Mouse (Mus musculus) embryonic facial prominence, embryonic 15.5 days (tissue): ENCODE measurements around the gene Ampd1. TPM values are rescaled to one million over a fixed set of nuclear protein-coding genes. Genes with fewer than 3 reads are reported as not detected.

ENCODE experiments used
- ATAC-seq: fragments of 200-750 bp; cut with Nextera tagmentation; 2 replicates; pipeline ENCODE4 v1.8.0; 2017; ENCODE audit warnings: low read depth, moderate TSS enrichment; ENCODE audit not compliant: insufficient number of reproducible peaks, low FRiP score, low TSS enrichment
- H3K27ac ChIP-seq: fragments of 300-500 bp; sonication (generic); replicated peaks from 2 replicates; pipeline ENCODE4 v1.5.1; 2015; ENCODE audit warnings: mild to moderate bottlenecking, inconsistent platforms
- H3K27me3 ChIP-seq: fragments of 300-500 bp; sonication (generic); 2 replicates; pipeline ENCODE4 v1.6.1; 2015; ENCODE audit warnings: inconsistent platforms
- H3K36me3 ChIP-seq: fragments of 300-500 bp; sonication (generic); 2 replicates; pipeline ENCODE4 v1.6.1; 2015; ENCODE audit warnings: mild to moderate bottlenecking, inconsistent platforms
- H3K4me1 ChIP-seq: fragments of 300-500 bp; sonication (generic); 2 replicates; pipeline ENCODE4 v1.6.1; 2015; ENCODE audit warnings: inconsistent platforms
- H3K4me2 ChIP-seq: fragments of 300-500 bp; sonication (generic); replicated peaks from 2 replicates; pipeline ENCODE4 v1.6.1; 2015; ENCODE audit warnings: mild to moderate bottlenecking, inconsistent platforms
- H3K4me3 ChIP-seq: fragments of 300-500 bp; sonication (generic); replicated peaks from 2 replicates; pipeline ENCODE4 v1.5.1; 2015; ENCODE audit warnings: mild to moderate bottlenecking, inconsistent platforms
- H3K9ac ChIP-seq: fragments of 300-500 bp; sonication (generic); 2 replicates; pipeline ENCODE4 v1.6.1; 2015; ENCODE audit warnings: inconsistent platforms
- H3K9me3 ChIP-seq: fragments of 300-500 bp; sonication (generic); replicated peaks from 2 replicates; pipeline ENCODE4 v1.6.1; 2016; ENCODE audit warnings: inconsistent platforms
- WGBS: fragments of 180-500 bp; shearing (Covaris S2); methylation state at CpG from one replicate; pipeline ENCODE4 v1.1.7; 2015; 5-methylcytosine and 5-hydroxymethylcytosine counted together
- polyA plus RNA-seq: library from polyadenylated mRNA; unstranded; fragments of >200 nt; fragmentation: Nextera tagmentation; extraction: Ambion mirVana; gene quantifications from 2 replicates; pipeline ENCODE4 v1.2.1, GENCODE M21; 2015

Gene Ampd1
- polyA plus RNA-seq, 1 experiment from 2014 or later: 4.8 TPM

- Histone ChIP-seq H3K27ac (no peak overlapping the region), H3K27me3 (no peaks in the 10 kb centered on the region), H3K4me2 (no peak overlapping the region), H3K36me3 (no peaks in the 10 kb centered on the region), H3K4me3 (no peak overlapping the region), H3K4me1 (no peaks in the 10 kb centered on the region), H3K9me3 (no peaks in the 10 kb centered on the region), H3K9ac (no peak overlapping the region)
- 87% methylated on average over 9 of the region's 9 CpGs for WGBS
- no peak for ATAC-seq
Measured at GRCm38 (mm10) chr3:103079301-103079700, 5.5 kb downstream of the Ampd1 start.

DNA sequence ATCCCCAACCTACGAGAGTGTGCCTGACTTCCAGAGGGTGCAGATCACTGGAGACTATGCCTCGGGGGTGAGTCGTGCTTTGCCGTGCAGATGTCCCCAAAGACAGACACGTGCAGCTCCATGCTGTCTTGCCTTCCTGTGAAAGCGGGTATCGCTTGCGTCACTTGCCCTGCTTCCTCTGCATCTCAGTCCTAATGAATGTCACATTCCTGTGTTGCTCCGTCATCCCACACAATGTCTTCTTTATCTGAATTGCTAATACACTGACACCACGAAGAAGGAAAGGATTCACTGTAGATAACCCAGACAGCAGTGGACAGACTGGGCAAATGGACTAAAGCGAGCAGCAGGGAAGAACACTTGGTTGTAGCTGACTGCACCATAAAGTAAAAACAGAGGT lies 7.2 kb downstream of the Ampd1 start:
- H3K4me1 ChIP-seq: no peaks in the 10 kb centered on the region
- no peak overlapping the region for H3K27ac ChIP-seq
- H3K4me2 ChIP-seq: no peak overlapping the region
- no peak overlapping the region for H3K9ac ChIP-seq
- WGBS: 42% methylated on average over 11 of the region's 11 CpGs
- no peaks in the 10 kb centered on the region for H3K9me3 ChIP-seq
- no peak overlapping the region for H3K4me3 ChIP-seq
- no peak for ATAC-seq
- no peaks in the 10 kb centered on the region for H3K36me3 ChIP-seq
- H3K27me3 ChIP-seq: no peaks in the 10 kb centered on the region

DNA sequence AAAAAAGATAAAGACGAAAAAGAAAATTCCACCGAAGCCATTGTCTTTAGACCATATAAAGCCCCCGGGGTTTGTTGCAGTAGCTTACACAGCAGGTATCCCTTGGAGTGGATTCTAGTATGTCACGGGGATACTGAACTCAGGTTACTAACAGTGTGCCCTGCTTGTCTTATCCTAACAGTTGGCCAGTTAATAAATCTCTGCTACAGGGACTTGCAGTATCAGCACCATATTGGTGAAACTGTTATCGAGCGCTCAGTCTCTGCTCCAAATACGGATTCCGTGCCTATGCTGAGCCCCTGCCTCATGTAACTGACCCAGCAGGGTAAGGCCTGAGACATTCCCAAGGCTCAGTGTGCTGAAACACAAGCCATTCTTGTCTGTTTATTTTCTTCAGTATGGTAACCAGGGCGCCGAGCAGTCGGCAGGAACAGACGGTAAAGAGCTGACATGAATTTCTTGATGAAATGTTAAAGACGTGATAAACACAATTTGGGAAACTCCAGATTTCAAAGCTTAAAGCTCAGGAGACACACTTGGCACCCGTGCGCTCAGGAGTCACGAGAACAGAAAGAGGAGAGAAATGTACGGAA lies 8.1 kb downstream of the Ampd1 start:
- no peaks in the 10 kb centered on the region for H3K27me3 ChIP-seq
- WGBS: 83% methylated on average over 17 of the region's 17 CpGs
- H3K36me3 ChIP-seq: no peaks in the 10 kb centered on the region
- no peak overlapping the region for H3K9ac ChIP-seq
- no peaks in the 10 kb centered on the region for H3K4me1 ChIP-seq
- no peaks in the 10 kb centered on the region for H3K9me3 ChIP-seq
- no peak overlapping the region for H3K27ac ChIP-seq
- ATAC-seq: no peak
- H3K4me3 ChIP-seq: no peak overlapping the region
- no peak overlapping the region for H3K4me2 ChIP-seq

DNA sequence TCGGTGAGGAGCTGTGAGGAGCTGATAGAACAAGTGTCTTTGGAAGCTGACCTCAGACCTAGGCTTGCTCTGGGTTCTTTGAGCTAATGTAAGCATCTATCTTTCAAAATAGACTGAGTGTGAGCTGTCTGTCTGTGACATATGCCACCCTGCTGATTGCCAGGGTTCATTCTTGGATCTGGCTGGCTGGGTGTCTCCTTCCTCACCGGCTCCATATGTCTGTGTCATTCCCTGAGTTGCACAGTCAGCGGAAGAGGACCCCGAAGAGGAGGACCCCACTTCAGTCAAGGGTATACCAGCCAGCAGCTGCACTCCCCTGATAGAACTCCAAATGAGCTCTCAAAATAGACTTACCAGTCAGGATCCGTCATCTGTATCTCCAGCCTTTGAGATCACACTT lies 8.9 kb downstream of the Ampd1 start:
- H3K27ac ChIP-seq: no peak overlapping the region
- H3K36me3 ChIP-seq: no peaks in the 10 kb centered on the region
- no peaks in the 10 kb centered on the region for H3K4me1 ChIP-seq
- no peak overlapping the region for H3K9ac ChIP-seq
- H3K9me3 ChIP-seq: no peaks in the 10 kb centered on the region
- no peak overlapping the region for H3K4me3 ChIP-seq
- ATAC-seq: no peak
- H3K4me2 ChIP-seq: no peak overlapping the region
- H3K27me3 ChIP-seq: no peaks in the 10 kb centered on the region
- 77% methylated on average over 5 of the region's 5 CpGs for WGBS

DNA sequence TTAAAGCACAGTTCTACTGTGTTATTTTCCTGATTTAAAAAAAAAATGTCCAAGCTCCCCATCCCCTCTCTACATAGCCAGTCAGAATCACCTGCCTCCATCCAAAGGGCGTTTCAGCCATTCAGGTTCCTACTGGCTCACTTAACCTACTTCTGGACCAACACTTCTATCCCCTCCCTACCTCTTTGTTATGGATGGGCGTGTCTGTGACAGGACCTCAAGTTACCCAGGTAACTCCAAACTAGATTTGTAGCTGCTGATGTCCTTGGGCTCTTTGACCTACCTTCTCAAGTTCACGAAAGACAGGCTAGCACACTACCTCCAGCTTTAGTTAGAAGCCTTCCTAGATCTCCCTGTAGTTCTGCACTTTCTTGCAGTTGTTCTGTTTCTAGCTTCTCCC lies 12.2 kb downstream of the Ampd1 start:
- Histone ChIP-seq H3K4me2 (no peak overlapping the region), H3K4me1 (no peaks in the 10 kb centered on the region), H3K36me3 (no peaks in the 10 kb centered on the region), H3K9ac (no peak overlapping the region), H3K27me3 (no peaks in the 10 kb centered on the region), H3K4me3 (no peak overlapping the region), H3K27ac (no peak overlapping the region), H3K9me3 (no peaks in the 10 kb centered on the region)
- no peak for ATAC-seq
- 82% methylated on average over 3 of the region's 3 CpGs for WGBS

DNA sequence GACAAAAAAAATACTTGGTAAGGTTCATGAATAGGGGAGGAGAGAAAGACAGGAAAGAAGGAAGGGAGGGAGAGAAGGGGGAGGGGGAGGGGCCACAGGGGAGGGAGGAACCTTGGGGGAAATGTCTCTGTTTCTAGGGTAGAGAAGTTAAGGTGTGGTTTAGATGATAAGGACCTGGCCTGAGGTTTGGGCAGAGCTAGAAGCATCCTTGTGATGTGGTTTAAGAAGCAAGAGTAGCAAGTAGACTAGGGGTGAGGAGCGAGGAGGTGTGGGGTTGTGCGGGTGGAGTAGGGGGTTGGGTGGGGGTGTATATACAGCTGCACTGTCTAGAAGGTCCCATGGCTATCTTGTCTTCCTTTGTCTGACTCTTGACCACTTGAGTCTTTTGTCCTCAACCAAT lies 17.9 kb downstream of the Ampd1 start:
- H3K36me3 ChIP-seq: no peaks in the 10 kb centered on the region
- ATAC-seq: no peak
- H3K4me3 ChIP-seq: no peak overlapping the region
- 91% methylated on average over 2 of the region's 2 CpGs for WGBS
- H3K4me2 ChIP-seq: no peak overlapping the region
- H3K27me3 ChIP-seq: no peaks in the 10 kb centered on the region
- H3K4me1 ChIP-seq: no peaks in the 10 kb centered on the region
- H3K27ac ChIP-seq: no peak overlapping the region
- no peaks in the 10 kb centered on the region for H3K9me3 ChIP-seq
- no peak overlapping the region for H3K9ac ChIP-seq

- Histone ChIP-seq H3K36me3 (no peaks in the 10 kb centered on the region), H3K27ac (no peak overlapping the region), H3K4me3 (no peak overlapping the region), H3K4me2 (no peak overlapping the region), H3K9me3 (no peaks in the 10 kb centered on the region), H3K27me3 (no peaks in the 10 kb centered on the region), H3K4me1 (peaks cover 7% of the 10 kb centered on the region), H3K9ac (no peak overlapping the region)
- 76% methylated on average over 23 of the region's 23 CpGs for WGBS
- ATAC-seq: no peak
Measured at GRCm38 (mm10) chr3:103098662-103099061, 24.8 kb downstream of the Ampd1 start.

- no peak overlapping the region for H3K9ac ChIP-seq
- H3K4me2 ChIP-seq: no peak overlapping the region
- H3K4me1 ChIP-seq: peaks cover 7% of the 10 kb centered on the region
- 83% methylated on average over 6 of the region's 6 CpGs for WGBS
- H3K36me3 ChIP-seq: no peaks in the 10 kb centered on the region
- H3K27ac ChIP-seq: no peak overlapping the region
- ATAC-seq: no peak
- H3K27me3 ChIP-seq: no peaks in the 10 kb centered on the region
- H3K4me3 ChIP-seq: no peak overlapping the region
- no peaks in the 10 kb centered on the region for H3K9me3 ChIP-seq
Measured at GRCm38 (mm10) chr3:103099667-103100066, 25.9 kb downstream of the Ampd1 start.

DNA sequence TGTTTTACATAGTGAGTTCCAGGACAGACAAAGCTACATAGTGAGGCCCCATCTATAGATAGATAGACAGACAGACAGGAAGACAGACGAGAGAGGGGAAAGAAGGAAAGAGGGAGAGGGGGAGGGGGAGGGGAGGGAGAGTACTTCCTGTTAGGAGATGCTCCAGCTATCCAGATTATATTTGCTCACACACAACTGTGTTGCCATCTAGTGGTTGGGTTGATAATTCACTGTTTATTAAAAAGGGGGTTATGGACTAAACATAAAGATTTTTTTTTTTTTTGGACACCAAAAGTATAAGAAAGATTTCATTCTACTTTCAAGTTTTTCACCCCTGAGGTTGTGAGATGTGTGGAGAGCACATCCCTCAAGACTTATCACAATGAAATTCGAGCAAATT lies 26.9 kb downstream of the Ampd1 start:
- H3K36me3 ChIP-seq: no peaks in the 10 kb centered on the region
- WGBS: 39% methylated on average over 2 of the region's 2 CpGs
- ATAC-seq: no peak

DNA sequence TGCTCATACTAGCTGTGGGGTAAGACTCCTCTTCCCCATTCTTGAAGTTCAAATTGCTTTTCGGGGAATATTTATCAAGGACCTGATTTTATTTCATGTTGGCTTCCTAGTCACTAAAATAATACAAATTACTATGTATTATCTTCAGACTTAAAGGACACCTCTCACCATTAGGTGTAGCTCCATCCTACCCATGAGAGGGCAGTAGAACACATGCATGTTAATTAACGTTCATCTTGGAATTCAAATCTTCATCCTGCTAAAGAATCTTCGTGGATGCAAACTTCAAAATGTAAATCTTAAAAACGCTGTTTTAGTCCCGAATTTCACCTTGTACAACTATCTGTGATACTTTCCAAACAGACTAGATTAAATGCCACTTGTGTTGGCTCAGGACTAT lies 27.4 kb downstream of the Ampd1 start:
- H3K27me3 ChIP-seq: no peaks in the 10 kb centered on the region
- ATAC-seq: no peak
- H3K36me3 ChIP-seq: no peaks in the 10 kb centered on the region
- H3K9ac ChIP-seq: no peak overlapping the region
- no peak overlapping the region for H3K4me2 ChIP-seq
- H3K4me3 ChIP-seq: no peak overlapping the region
- no peaks in the 10 kb centered on the region for H3K9me3 ChIP-seq
- H3K4me1 ChIP-seq: peaks cover 11% of the 10 kb centered on the region
- H3K27ac ChIP-seq: peak overlapping the region; percentile 29; the same call in 1 of the 2 replicates
- WGBS: 62% methylated on average over 5 of the region's 5 CpGs

More for the DNA sequence above, 26.9 kb downstream of the Ampd1 start:
- Histone ChIP-seq H3K4me2 (no peak overlapping the region), H3K9me3 (no peaks in the 10 kb centered on the region), H3K4me1 (peaks cover 7% of the 10 kb centered on the region), H3K4me3 (no peak overlapping the region), H3K27ac (no peak overlapping the region), H3K9ac (no peak overlapping the region), H3K27me3 (no peaks in the 10 kb centered on the region)

- H3K27ac ChIP-seq: peak overlapping the region; percentile 91
- peak; percentile 37; the same call in 1 of the 2 replicates for ATAC-seq
Measured at GRCm38 (mm10) chr3:103101909-103102308, 28.1 kb downstream of the Ampd1 start.

More at GRCm38 (mm10) chr3:103101909-103102308, 28.1 kb downstream of the Ampd1 start:
- no peaks in the 10 kb centered on the region for H3K27me3 ChIP-seq
- peak overlapping the region; percentile 81 for H3K4me2 ChIP-seq
- H3K4me3 ChIP-seq: peak overlapping the region; percentile 71
- no peaks in the 10 kb centered on the region for H3K36me3 ChIP-seq
- H3K4me1 ChIP-seq: peaks cover 11% of the 10 kb centered on the region
- peak overlapping the region; percentile 41; the same call in 1 of the 2 replicates for H3K9ac ChIP-seq
- H3K9me3 ChIP-seq: no peaks in the 10 kb centered on the region
- 1% methylated on average over 14 of the region's 14 CpGs for WGBS
